Mouse (Mus musculus) liver, embryonic 16.5 days (tissue): ENCODE data around the gene Lep. TPM values are rescaled to one million over a fixed set of nuclear protein-coding genes. Genes with fewer than 3 reads are reported as not detected.

Experiments used
- ATAC-seq: fragments of 200-750 bp; cut with Nextera tagmentation; 2 replicates; pipeline ENCODE4 v1.8.0; 2017; ENCODE audit warnings: low read depth, mild to moderate bottlenecking, moderate number of reproducible peaks, moderate library complexity
- H3K27ac ChIP-seq: fragments of 300-500 bp; sonication (generic); 2 replicates; pipeline ENCODE4 v1.5.1; 2014; ENCODE audit warnings: mild to moderate bottlenecking, low read length
- H3K27me3 ChIP-seq: fragments of 300-500 bp; sonication (generic); 2 replicates; pipeline ENCODE4 v1.6.1; 2014; ENCODE audit warnings: low read depth, low read length, mixed read lengths; ENCODE audit not compliant: control insufficient read depth, insufficient read depth
- H3K36me3 ChIP-seq: fragments of 300-500 bp; sonication (generic); 2 replicates; pipeline ENCODE4 v1.6.1; 2014; ENCODE audit warnings: mild to moderate bottlenecking; ENCODE audit not compliant: control insufficient read depth, insufficient read depth
- H3K4me1 ChIP-seq: fragments of 300-500 bp; sonication (generic); 2 replicates; pipeline ENCODE4 v1.6.1; 2014; ENCODE audit warnings: low read depth, low read length, mixed read lengths; ENCODE audit not compliant: control insufficient read depth
- H3K4me2 ChIP-seq: fragments of 300-500 bp; sonication (generic); 2 replicates; pipeline ENCODE4 v1.6.1; 2014; ENCODE audit warnings: low read depth, low read length, mixed read lengths
- H3K4me3 ChIP-seq: fragments of 300-500 bp; sonication (generic); 2 replicates; pipeline ENCODE4 v1.5.1; 2014; ENCODE audit warnings: low read depth, mild to moderate bottlenecking, low read length
- H3K9ac ChIP-seq: fragments of 300-500 bp; sonication (generic); 2 replicates; pipeline ENCODE4 v1.6.1; 2014; ENCODE audit warnings: low read depth, low read length
- H3K9me3 ChIP-seq: fragments of 300-500 bp; sonication (generic); replicated peaks from 2 replicates; pipeline ENCODE4 v1.6.1; 2016; ENCODE audit warnings: low read length; ENCODE audit not compliant: control insufficient read depth
- WGBS: fragments of 180-500 bp; shearing (Covaris S2); extraction: QIAGEN DNeasy Blood & Tissue Kit; methylation state at CpG from one replicate; pipeline ENCODE4 v1.1.7; 2014; ENCODE audit not compliant: insufficient replicate concordance; 5-methylcytosine and 5-hydroxymethylcytosine counted together
- polyA plus RNA-seq: library from polyadenylated mRNA; unstranded; fragments of >200 nt; fragmentation: Nextera tagmentation; extraction: Ambion mirVana; gene quantifications from 2 replicates; pipeline ENCODE4 v1.2.1, GENCODE M21; 2015

Gene Lep
- polyA plus RNA-seq, 1 experiment from 2014 or later: not detected

GRCm38 (mm10) chr6:29092904-29093303 is 32.9 kb downstream of the Lep start:
- ATAC-seq: no peak
- Histone ChIP-seq H3K9ac (no peak overlapping the region), H3K4me1 (no peaks in the 10 kb centered on the region), H3K27ac (no peak overlapping the region), H3K9me3 (no peaks in the 10 kb centered on the region), H3K36me3 (no peaks in the 10 kb centered on the region), H3K27me3 (no peaks in the 10 kb centered on the region), H3K4me2 (no peak overlapping the region), H3K4me3 (no peak overlapping the region)
- 51% methylated on average over 11 of the region's 11 CpGs for WGBS

GRCm38 (mm10) chr6:29099536-29100170 is 39.6 kb downstream of the Lep start:
- Histone ChIP-seq H3K36me3 (no peaks in the 10 kb centered on the region), H3K4me2 (no peak overlapping the region), H3K4me1 (no peaks in the 10 kb centered on the region), H3K9me3 (no peaks in the 10 kb centered on the region), H3K9ac (no peak overlapping the region), H3K4me3 (no peak overlapping the region), H3K27ac (no peak overlapping the region), H3K27me3 (no peaks in the 10 kb centered on the region)
- 0 out of 2 replicates have a peak, but pooled peaks have one; percentile 24 for ATAC-seq
- 50% methylated on average over 14 of the region's 14 CpGs for WGBS

- Histone ChIP-seq H3K27me3 (no peaks in the 10 kb centered on the region), H3K27ac (no peak overlapping the region), H3K4me3 (no peak overlapping the region), H3K9me3 (no peaks in the 10 kb centered on the region), H3K36me3 (no peaks in the 10 kb centered on the region), H3K4me2 (no peak overlapping the region), H3K4me1 (no peaks in the 10 kb centered on the region), H3K9ac (no peak overlapping the region)
- 33% methylated on average over 3 of the region's 3 CpGs for WGBS
- no peak for ATAC-seq
Observed at GRCm38 (mm10) chr6:29100423-29100822, 40.4 kb downstream of the Lep start.

- H3K4me2 ChIP-seq: no peak overlapping the region
- H3K27ac ChIP-seq: no peak overlapping the region
- H3K9ac ChIP-seq: no peak overlapping the region
- no peak overlapping the region for H3K4me3 ChIP-seq
- no peaks in the 10 kb centered on the region for H3K36me3 ChIP-seq
- no peaks in the 10 kb centered on the region for H3K4me1 ChIP-seq
- 63% methylated on average over 9 of the region's 9 CpGs for WGBS
- H3K27me3 ChIP-seq: no peaks in the 10 kb centered on the region
- ATAC-seq: no peak
- no peaks in the 10 kb centered on the region for H3K9me3 ChIP-seq
Observed at GRCm38 (mm10) chr6:29101248-29101864, 41.3 kb downstream of the Lep start.

GRCm38 (mm10) chr6:29108376-29108775 is 48.4 kb downstream of the Lep start:
- Histone ChIP-seq H3K9ac (no peak overlapping the region), H3K27me3 (no peaks in the 10 kb centered on the region), H3K27ac (no peak overlapping the region), H3K4me3 (no peak overlapping the region), H3K4me1 (no peaks in the 10 kb centered on the region), H3K9me3 (peaks cover 3% of the 10 kb centered on the region), H3K36me3 (no peaks in the 10 kb centered on the region), H3K4me2 (no peak overlapping the region)
- WGBS: 49% methylated on average over 1 of the region's 1 CpGs
- ATAC-seq: no peak

- no peak overlapping the region for H3K4me3 ChIP-seq
- no peak for ATAC-seq
Observed at GRCm38 (mm10) chr6:29111501-29111900, 51.5 kb downstream of the Lep start.

GRCm38 (mm10) chr6:29115756-29116155 is 55.7 kb downstream of the Lep start:
- no peak overlapping the region for H3K4me3 ChIP-seq
- no peak overlapping the region for H3K4me2 ChIP-seq
- no peaks in the 10 kb centered on the region for H3K27me3 ChIP-seq
- H3K9ac ChIP-seq: no peak overlapping the region
- H3K27ac ChIP-seq: no peak overlapping the region
- 53% methylated on average over 7 of the region's 7 CpGs for WGBS
- H3K4me1 ChIP-seq: no peaks in the 10 kb centered on the region
- peaks cover 3% of the 10 kb centered on the region for H3K9me3 ChIP-seq
- H3K36me3 ChIP-seq: no peaks in the 10 kb centered on the region
- ATAC-seq: no peak

More at GRCm38 (mm10) chr6:29111501-29111900, 51.5 kb downstream of the Lep start:
- Histone ChIP-seq H3K4me2 (no peak overlapping the region), H3K9ac (no peak overlapping the region), H3K27me3 (no peaks in the 10 kb centered on the region), H3K4me1 (no peaks in the 10 kb centered on the region), H3K27ac (no peak overlapping the region), H3K9me3 (peaks cover 3% of the 10 kb centered on the region), H3K36me3 (no peaks in the 10 kb centered on the region)
- WGBS: 63% methylated on average over 4 of the region's 4 CpGs

- no peak overlapping the region for H3K27ac ChIP-seq
- no peak overlapping the region for H3K4me2 ChIP-seq
- H3K9ac ChIP-seq: no peak overlapping the region
- no peaks in the 10 kb centered on the region for H3K4me1 ChIP-seq
- peak; percentile 67 for ATAC-seq
- H3K27me3 ChIP-seq: no peaks in the 10 kb centered on the region
- H3K36me3 ChIP-seq: no peaks in the 10 kb centered on the region
- no peaks in the 10 kb centered on the region for H3K9me3 ChIP-seq
- WGBS: 47% methylated on average over 7 of the region's 7 CpGs
- H3K4me3 ChIP-seq: no peak overlapping the region
Observed at GRCm38 (mm10) chr6:29117417-29118104, 57.5 kb downstream of the Lep start.

GRCm38 (mm10) chr6:29118231-29118630 is 58.2 kb downstream of the Lep start:
- Histone ChIP-seq H3K9ac (no peak overlapping the region), H3K9me3 (no peaks in the 10 kb centered on the region), H3K4me2 (no peak overlapping the region), H3K27ac (no peak overlapping the region), H3K36me3 (no peaks in the 10 kb centered on the region), H3K4me1 (no peaks in the 10 kb centered on the region), H3K27me3 (no peaks in the 10 kb centered on the region), H3K4me3 (no peak overlapping the region)
- no peak for ATAC-seq
